Mouse (Mus musculus): ENCODE data around the gene N4bp1.

Gene N4bp1

GRCm38 (mm10) chr8:86861516-86861915, 23.5 kb downstream of the N4bp1 start:
- DNase-seq (ENCODE audit: low spot score in 2 of 2), result no peak

- DNase-seq (ENCODE audit: low spot score in 2 of 2), result no peak
Measured at GRCm38 (mm10) chr8:86856248-86856647, 28.8 kb downstream of the N4bp1 start.

- DNase-seq (ENCODE audit: low spot score in 2 of 2), result no peak
Measured at GRCm38 (mm10) chr8:86854686-86855085, 30.4 kb downstream of the N4bp1 start.

- DNase-seq (ENCODE audit: low spot score in 2 of 2), result no peak
Measured at GRCm38 (mm10) chr8:86853989-86854373, 31.1 kb downstream of the N4bp1 start.

GRCm38 (mm10) chr8:86853266-86853988, 31.6 kb downstream of the N4bp1 start:
- DNase-seq (ENCODE audit: low spot score in 2 of 2), result no peak

GRCm38 (mm10) chr8:86852491-86852890, 32.6 kb downstream of the N4bp1 start:
- no peak for DNase-seq (ENCODE audit: low spot score in 2 of 2)

- DNase-seq (ENCODE audit: low spot score in 2 of 2), result no peak
Measured at GRCm38 (mm10) chr8:86848876-86849275, 36.2 kb downstream of the N4bp1 start.

- DNase-seq (ENCODE audit: low spot score in 2 of 2), result no peak
Measured at GRCm38 (mm10) chr8:86848401-86848800, 36.7 kb downstream of the N4bp1 start.

GRCm38 (mm10) chr8:86847091-86847490, 38.0 kb downstream of the N4bp1 start:
- DNase-seq (ENCODE audit: low spot score in 2 of 2), result no peak

GRCm38 (mm10) chr8:86845875-86846274, 39.2 kb downstream of the N4bp1 start:
- DNase-seq (ENCODE audit: low spot score in 2 of 2), result no peak

GRCm38 (mm10) chr8:86844856-86845255, 40.2 kb downstream of the N4bp1 start:
- DNase-seq (ENCODE audit: low spot score in 2 of 2), result no peak

- DNase-seq (ENCODE audit: low spot score in 2 of 2), result peak; percentile 8 to 32
Measured at GRCm38 (mm10) chr8:86843896-86844295, 41.2 kb downstream of the N4bp1 start.

GRCm38 (mm10) chr8:86841556-86842309, 43.3 kb downstream of the N4bp1 start:
- no peak for DNase-seq (ENCODE audit: low spot score in 2 of 2)

- DNase-seq (ENCODE audit: low spot score in 2 of 2), result no peak
Measured at GRCm38 (mm10) chr8:86840120-86840693, 44.9 kb downstream of the N4bp1 start.

GRCm38 (mm10) chr8:86838707-86839438, 46.2 kb downstream of the N4bp1 start:
- no peak for DNase-seq (ENCODE audit: low spot score in 2 of 2)

- DNase-seq (ENCODE audit: low spot score in 2 of 2), result no peak
Measured at GRCm38 (mm10) chr8:86837234-86837633, 47.8 kb downstream of the N4bp1 start.

GRCm38 (mm10) chr8:86835881-86836280, 49.2 kb downstream of the N4bp1 start:
- no peak for DNase-seq (ENCODE audit: low spot score in 2 of 2)

GRCm38 (mm10) chr8:86834496-86835260, 50.4 kb downstream of the N4bp1 start:
- DNase-seq (ENCODE audit: low spot score in 2 of 2), result no peak

- DNase-seq (ENCODE audit: low spot score in 2 of 2), result no peak
Measured at GRCm38 (mm10) chr8:86833937-86834336, 51.1 kb downstream of the N4bp1 start.

GRCm38 (mm10) chr8:86828925-86829324, 56.1 kb downstream of the N4bp1 start:
- no peak for DNase-seq (ENCODE audit: low spot score in 2 of 2)

- DNase-seq (ENCODE audit: low spot score in 2 of 2), result no peak
Measured at GRCm38 (mm10) chr8:86827199-86827598, 57.9 kb downstream of the N4bp1 start.
